9 mouse cellular contexts compared by ENCODE assay signal in genomic region chr9:110655651-110656007, GRCm38 (mm10). TPM values are rescaled to one million over a fixed set of nuclear protein-coding genes. Genes with fewer than 3 reads are reported as not detected.
DNase-seq lines count a peak whose midpoint lies in the region; ATAC-seq lines count a peak whose summit lies in the region.
"Had no signal": no experiment of that assay in that cellular context is flagged by ENCODE, and none has a peak within 500 bp of the region (broad histone marks: within the 10 kb centered on the region; RNA-seq: fewer than 3 reads in every experiment).

No protein-coding gene starts in this region.

- H3K4me3 ChIP-seq in heart, embryonic 16.5 days (ENCODE audit: low read length) = peak overlapping the region; percentile 82
- peak overlapping the region; percentile 51 for H3K4me3 ChIP-seq in hindbrain, embryonic 11.5 days (ENCODE audit: low read depth, low read length)
- peak overlapping the region; percentile 73 for H3K4me3 ChIP-seq in midbrain, embryonic 12.5 days

- DNase-seq in heart, adult 9 months (ENCODE audit: low spot score in 2 of 2) = no peak
- peak; percentile 20 for DNase-seq in ZHBTc4 (ENCODE audit: low read depth, low spot score)
- no peak for DNase-seq in hindbrain, embryonic 11.5 days (ENCODE audit: low spot score)
- no peak for DNase-seq in layer of hippocampus, adult 9-11 months
- no peak for DNase-seq in gastrocnemius, postnatal 25 days

- peak overlapping the region; percentile 68 for H3K9ac ChIP-seq in heart, embryonic 16.5 days (ENCODE audit: low read length)
- peak overlapping the region; percentile 29; the same call in 1 of the 2 replicates for H3K9ac ChIP-seq in hindbrain, embryonic 11.5 days (ENCODE audit: low read depth, low read length)
- peak overlapping the region; percentile 85 for H3K9ac ChIP-seq in midbrain, embryonic 12.5 days (replicated peaks)

- no peaks in the 10 kb centered on the region for H3K9me3 ChIP-seq in heart, embryonic 16.5 days (replicated peaks; ENCODE audit: control insufficient read depth, low read length)
- no peaks in the 10 kb centered on the region for H3K9me3 ChIP-seq in hindbrain, embryonic 11.5 days (ENCODE audit: control insufficient read depth, low read length)
- no peaks in the 10 kb centered on the region for H3K9me3 ChIP-seq in midbrain, embryonic 12.5 days

- peak overlapping the region; percentile 93 for H3K27ac ChIP-seq in heart, embryonic 16.5 days (ENCODE audit: low read length)
- peak overlapping the region; percentile 44; the same call in 1 of the 2 replicates for H3K27ac ChIP-seq in hindbrain, embryonic 11.5 days (ENCODE audit: low read depth, low read length)
- peak overlapping the region; percentile 93 for H3K27ac ChIP-seq in midbrain, embryonic 12.5 days (replicated peaks)

- no peak for ATAC-seq in heart, embryonic 16.5 days (replicated peaks; ENCODE audit: extremely low read depth, insufficient read depth, low FRiP score)
- ATAC-seq in hindbrain, embryonic 11.5 days (ENCODE audit: low FRiP score) = no peak
- no peak for ATAC-seq in midbrain, embryonic 12.5 days (ENCODE audit: low FRiP score, low read depth)
- ATAC-seq in granulocyte monocyte progenitor cell, adult 5-6 weeks (replicated peaks; ENCODE audit: poor library complexity, severe bottlenecking) = no peak

- peak overlapping the region; percentile 86 for H3K4me2 ChIP-seq in heart, embryonic 16.5 days (ENCODE audit: low read depth, low read length)
- H3K4me2 ChIP-seq in hindbrain, embryonic 11.5 days (replicated peaks; ENCODE audit: low read depth, low read length) = peak overlapping the region; percentile 57
- H3K4me2 ChIP-seq in midbrain, embryonic 12.5 days (replicated peaks) = peak overlapping the region; percentile 71

- WGBS in heart, embryonic 16.5 days = 77% methylated on average over 10 of the region's 10 CpGs
- 81% methylated on average over 10 of the region's 10 CpGs for WGBS in hindbrain, embryonic 11.5 days
- WGBS in midbrain, embryonic 12.5 days = 86% methylated on average over 10 of the region's 10 CpGs

- peaks cover 39% of the 10 kb centered on the region for H3K4me1 ChIP-seq in heart, embryonic 16.5 days (ENCODE audit: control insufficient read depth, insufficient read depth, low read length)
- peaks cover 4% of the 10 kb centered on the region for H3K4me1 ChIP-seq in hindbrain, embryonic 11.5 days (replicated peaks; ENCODE audit: control insufficient read depth, insufficient read depth, low read length)
- H3K4me1 ChIP-seq in midbrain, embryonic 12.5 days = peaks cover 43% of the 10 kb centered on the region

- no peaks in the 10 kb centered on the region for H3K27me3 ChIP-seq in heart, embryonic 16.5 days (ENCODE audit: control insufficient read depth, insufficient read depth, low read length)
- peaks cover 18% of the 10 kb centered on the region for H3K27me3 ChIP-seq in hindbrain, embryonic 11.5 days (ENCODE audit: control insufficient read depth, insufficient read depth, low read length)
- peaks cover 33% of the 10 kb centered on the region for H3K27me3 ChIP-seq in midbrain, embryonic 12.5 days
- H3K27me3 ChIP-seq: Patski had no signal

- H3K36me3 ChIP-seq in heart, embryonic 16.5 days (ENCODE audit: control insufficient read depth, insufficient read depth) = 0 out of 2 replicates have a peak, but pooled peaks cover 2% of the 10 kb centered on the region
- H3K36me3 ChIP-seq in hindbrain, embryonic 11.5 days (ENCODE audit: control insufficient read depth, insufficient read depth, low read length) = no peaks in the 10 kb centered on the region
- no peaks in the 10 kb centered on the region for H3K36me3 ChIP-seq in midbrain, embryonic 12.5 days

RNA-seq across cellular contexts. Expression of gene Ccdc12, which starts 0.7 kb away (rescaled TPM):
- polyA plus RNA-seq in heart, embryonic 16.5 days (2015; fragmentation: Nextera tagmentation; extraction: Ambion mirVana) = 139 and 147 TPM in 2 replicates
- polyA plus RNA-seq in hindbrain, embryonic 11.5 days (2014; fragmentation: Nextera tagmentation; extraction: Ambion mirVana) = 141 and 145 TPM in 2 replicates
- polyA plus RNA-seq in midbrain, embryonic 12.5 days (2016; fragmentation: Nextera tagmentation; extraction: Ambion mirVana) = 132 and 136 TPM in 2 replicates
- total RNA-seq in granulocyte monocyte progenitor cell, adult 5-6 weeks (2014; fragmentation: Nextera tagmentation) = 149 TPM in 2 replicates
- 98.5 and 104 TPM in 2 replicates for total RNA-seq in granulocyte monocyte progenitor cell, adult 5-6 weeks (2017)
- total RNA-seq in gastrocnemius, postnatal 25 days (2021) = 10 to 100 TPM; 46.9 to 47.1 TPM

RNA-seq across cellular contexts. Expression of gene Nbeal2, which starts 1.7 kb away (rescaled TPM):
- 3.3 and 3.8 TPM in 2 replicates for polyA plus RNA-seq in heart, embryonic 16.5 days (2015; fragmentation: Nextera tagmentation; extraction: Ambion mirVana)
- 1.9 and 2.4 TPM in 2 replicates for polyA plus RNA-seq in hindbrain, embryonic 11.5 days (2014; fragmentation: Nextera tagmentation; extraction: Ambion mirVana)
- 2.6 and 3.4 TPM in 2 replicates for polyA plus RNA-seq in midbrain, embryonic 12.5 days (2016; fragmentation: Nextera tagmentation; extraction: Ambion mirVana)
- total RNA-seq in granulocyte monocyte progenitor cell, adult 5-6 weeks (2014; fragmentation: Nextera tagmentation) = 37.5 and 49.2 TPM in 2 replicates
- 11.0 and 13.9 TPM in 2 replicates for total RNA-seq in granulocyte monocyte progenitor cell, adult 5-6 weeks (2017)
- total RNA-seq in gastrocnemius, postnatal 25 days (2021) = 1 to 10 TPM; 2.9 to 3.2 TPM

RNA-seq across cellular contexts. Expression of gene Nradd, which starts 31.4 kb away (rescaled TPM):
- polyA plus RNA-seq in heart, embryonic 16.5 days (2015; fragmentation: Nextera tagmentation; extraction: Ambion mirVana) = 16.4 and 17.2 TPM in 2 replicates
- polyA plus RNA-seq in hindbrain, embryonic 11.5 days (2014; fragmentation: Nextera tagmentation; extraction: Ambion mirVana) = 21.9 and 22.0 TPM in 2 replicates
- 41.0 and 44.6 TPM in 2 replicates for polyA plus RNA-seq in midbrain, embryonic 12.5 days (2016; fragmentation: Nextera tagmentation; extraction: Ambion mirVana)
- total RNA-seq in granulocyte monocyte progenitor cell, adult 5-6 weeks (2014; fragmentation: Nextera tagmentation) = 4.4 and 4.5 TPM in 2 replicates
- total RNA-seq in granulocyte monocyte progenitor cell, adult 5-6 weeks (2017) = 0.99 and 4.7 TPM in 2 replicates
- total RNA-seq in gastrocnemius, postnatal 25 days (2021) = under 1 TPM; 0.80 to 0.87 TPM

Comparison
In these comparisons a context has a peak if more than half of its experiments do, and no peak if none do; other contexts are left out.
1. H3K9ac ChIP-seq: peak in every context shown above with its lines; median percentile 85 in midbrain, embryonic 12.5 days; 68 in heart, embryonic 16.5 days; 29 in hindbrain, embryonic 11.5 days.